Mouse (Mus musculus): ENCODE data around the gene Dip2c. TPM values are rescaled to one million over a fixed set of nuclear protein-coding genes. Genes with fewer than 3 reads are reported as not detected.

Gene Dip2c
- polyA plus RNA-seq, 1 experiment from 2014 or later = 12.3 TPM

- H3K36me3 ChIP-seq (ENCODE audit: control insufficient read depth, insufficient read depth) = peaks cover 27% of the 10 kb centered on the region
- H3K4me1 ChIP-seq (replicated peaks; ENCODE audit: control insufficient read depth, insufficient read depth, low read length) = no peaks in the 10 kb centered on the region
- ATAC-seq = no peak
Observed at GRCm38 (mm10) chr13:9695403-9695802, 419.1 kb downstream of the Dip2c start.

GRCm38 (mm10) chr13:9695809-9696208, 419.5 kb downstream of the Dip2c start:
- Histone ChIP-seq H3K9ac (replicated peaks; ENCODE audit: low read depth, low read length) (no peak overlapping the region), H3K27me3 (replicated peaks; ENCODE audit: control insufficient read depth, insufficient read depth, low read length) (no peaks in the 10 kb centered on the region), H3K4me2 (ENCODE audit: low read length) (no peak overlapping the region), H3K9me3 (ENCODE audit: control insufficient read depth, low read length) (no peaks in the 10 kb centered on the region), H3K4me3 (replicated peaks; ENCODE audit: low read length) (no peak overlapping the region), H3K27ac (ENCODE audit: low read length) (no peak overlapping the region), H3K4me1 (replicated peaks; ENCODE audit: control insufficient read depth, insufficient read depth, low read length) (no peaks in the 10 kb centered on the region), H3K36me3 (ENCODE audit: control insufficient read depth, insufficient read depth) (peaks cover 23% of the 10 kb centered on the region)
- no peak for ATAC-seq

More at GRCm38 (mm10) chr13:9695403-9695802, 419.1 kb downstream of the Dip2c start:
- no peak overlapping the region for H3K4me2 ChIP-seq (ENCODE audit: low read length)
- H3K4me3 ChIP-seq (replicated peaks; ENCODE audit: low read length) = no peak overlapping the region
- 96% methylated on average over 4 of the region's 4 CpGs for WGBS
- H3K9ac ChIP-seq (replicated peaks; ENCODE audit: low read depth, low read length) = no peak overlapping the region
- H3K27me3 ChIP-seq (replicated peaks; ENCODE audit: control insufficient read depth, insufficient read depth, low read length) = no peaks in the 10 kb centered on the region
- H3K9me3 ChIP-seq (ENCODE audit: control insufficient read depth, low read length) = no peaks in the 10 kb centered on the region
- H3K27ac ChIP-seq (ENCODE audit: low read length) = no peak overlapping the region

- Histone ChIP-seq H3K4me3 (replicated peaks; ENCODE audit: low read length) (no peak overlapping the region), H3K4me1 (replicated peaks; ENCODE audit: control insufficient read depth, insufficient read depth, low read length) (no peaks in the 10 kb centered on the region), H3K27me3 (replicated peaks; ENCODE audit: control insufficient read depth, insufficient read depth, low read length) (no peaks in the 10 kb centered on the region), H3K9me3 (ENCODE audit: control insufficient read depth, low read length) (no peaks in the 10 kb centered on the region), H3K9ac (replicated peaks; ENCODE audit: low read depth, low read length) (no peak overlapping the region), H3K4me2 (ENCODE audit: low read length) (no peak overlapping the region), H3K36me3 (ENCODE audit: control insufficient read depth, insufficient read depth) (peaks cover 15% of the 10 kb centered on the region), H3K27ac (ENCODE audit: low read length) (no peak overlapping the region)
- no peak for ATAC-seq
- WGBS = 97% methylated on average over 4 of the region's 4 CpGs
Observed at GRCm38 (mm10) chr13:9697340-9697739, 421.0 kb downstream of the Dip2c start.

DNA sequence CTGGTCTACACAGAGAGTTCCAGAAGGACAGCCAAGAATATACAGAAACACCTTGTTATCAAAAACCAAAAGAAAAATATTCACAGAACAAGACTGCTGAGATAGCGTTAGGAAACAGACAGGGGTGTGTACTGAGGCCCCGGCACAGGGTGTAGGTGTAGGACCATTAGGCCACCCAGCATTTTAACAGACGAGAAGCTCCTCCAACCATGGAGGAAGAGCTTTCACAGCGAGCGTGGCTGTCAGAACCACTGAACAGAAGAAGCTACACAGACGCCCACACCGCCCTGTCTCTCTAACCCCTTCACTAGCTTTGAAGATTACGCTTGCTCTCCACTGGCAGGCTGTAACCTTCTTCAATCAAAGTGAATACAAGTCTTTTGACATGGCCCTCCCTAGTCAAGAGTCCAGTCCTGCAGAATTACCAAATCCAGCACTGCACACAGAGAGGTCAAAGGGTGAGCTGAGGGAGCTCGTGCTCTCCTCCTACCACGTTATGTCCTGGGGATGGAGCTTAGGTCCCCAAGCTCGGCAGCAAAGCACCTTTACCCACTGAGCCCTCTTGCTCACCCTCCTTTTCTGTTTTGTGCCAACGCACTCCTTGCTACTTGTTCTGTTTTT, 426.4 kb downstream of the Dip2c start:
- Histone ChIP-seq H3K4me1 (replicated peaks; ENCODE audit: control insufficient read depth, insufficient read depth, low read length) (no peaks in the 10 kb centered on the region), H3K36me3 (ENCODE audit: control insufficient read depth, insufficient read depth) (peaks cover 3% of the 10 kb centered on the region; the same call in 1 of the 2 replicates), H3K4me2 (ENCODE audit: low read length) (no peak overlapping the region), H3K9ac (replicated peaks; ENCODE audit: low read depth, low read length) (no peak overlapping the region), H3K27ac (ENCODE audit: low read length) (no peak overlapping the region), H3K4me3 (replicated peaks; ENCODE audit: low read length) (no peak overlapping the region), H3K9me3 (ENCODE audit: control insufficient read depth, low read length) (no peaks in the 10 kb centered on the region), H3K27me3 (replicated peaks; ENCODE audit: control insufficient read depth, insufficient read depth, low read length) (no peaks in the 10 kb centered on the region)
- no peak for ATAC-seq
- 89% methylated on average over 12 of the region's 12 CpGs for WGBS

DNA sequence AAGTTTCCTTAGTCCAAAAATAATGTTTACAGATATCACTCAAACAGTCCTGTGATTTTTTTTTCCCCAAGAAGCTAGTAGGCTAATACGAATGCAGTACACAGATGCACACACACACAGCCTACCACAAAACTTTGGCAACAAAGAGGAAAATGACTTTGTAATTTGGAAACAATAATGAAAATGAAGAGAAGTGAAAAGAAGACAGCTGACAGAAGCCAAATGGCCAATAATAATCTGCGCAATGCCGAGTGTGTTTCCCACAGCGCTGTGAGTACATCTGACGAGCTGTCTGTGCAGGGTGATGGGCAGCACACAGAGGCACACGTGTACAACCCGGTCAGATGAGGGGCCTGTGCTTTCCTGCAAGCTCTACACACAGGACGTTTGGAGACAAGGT, 430.4 kb downstream of the Dip2c start:
- H3K27ac ChIP-seq (ENCODE audit: low read length) = no peak overlapping the region
- no peak for ATAC-seq
- no peak overlapping the region for H3K4me3 ChIP-seq (replicated peaks; ENCODE audit: low read length)
- 83% methylated on average over 8 of the region's 8 CpGs for WGBS
- H3K4me2 ChIP-seq (ENCODE audit: low read length) = no peak overlapping the region
- H3K36me3 ChIP-seq (ENCODE audit: control insufficient read depth, insufficient read depth) = no peaks in the 10 kb centered on the region
- no peaks in the 10 kb centered on the region for H3K4me1 ChIP-seq (replicated peaks; ENCODE audit: control insufficient read depth, insufficient read depth, low read length)
- no peaks in the 10 kb centered on the region for H3K9me3 ChIP-seq (ENCODE audit: control insufficient read depth, low read length)
- no peak overlapping the region for H3K9ac ChIP-seq (replicated peaks; ENCODE audit: low read depth, low read length)
- no peaks in the 10 kb centered on the region for H3K27me3 ChIP-seq (replicated peaks; ENCODE audit: control insufficient read depth, insufficient read depth, low read length)

- H3K27me3 ChIP-seq (replicated peaks; ENCODE audit: control insufficient read depth, insufficient read depth, low read length) = no peaks in the 10 kb centered on the region
- H3K4me2 ChIP-seq (ENCODE audit: low read length) = no peak overlapping the region
- no peaks in the 10 kb centered on the region for H3K36me3 ChIP-seq (ENCODE audit: control insufficient read depth, insufficient read depth)
- no peak overlapping the region for H3K9ac ChIP-seq (replicated peaks; ENCODE audit: low read depth, low read length)
- no peaks in the 10 kb centered on the region for H3K4me1 ChIP-seq (replicated peaks; ENCODE audit: control insufficient read depth, insufficient read depth, low read length)
- WGBS = 92% methylated on average over 7 of the region's 7 CpGs
- no peak for ATAC-seq
- no peaks in the 10 kb centered on the region for H3K9me3 ChIP-seq (ENCODE audit: control insufficient read depth, low read length)
- no peak overlapping the region for H3K4me3 ChIP-seq (replicated peaks; ENCODE audit: low read length)
- H3K27ac ChIP-seq (ENCODE audit: low read length) = no peak overlapping the region
Observed at GRCm38 (mm10) chr13:9708433-9709240, 432.3 kb downstream of the Dip2c start.

DNA sequence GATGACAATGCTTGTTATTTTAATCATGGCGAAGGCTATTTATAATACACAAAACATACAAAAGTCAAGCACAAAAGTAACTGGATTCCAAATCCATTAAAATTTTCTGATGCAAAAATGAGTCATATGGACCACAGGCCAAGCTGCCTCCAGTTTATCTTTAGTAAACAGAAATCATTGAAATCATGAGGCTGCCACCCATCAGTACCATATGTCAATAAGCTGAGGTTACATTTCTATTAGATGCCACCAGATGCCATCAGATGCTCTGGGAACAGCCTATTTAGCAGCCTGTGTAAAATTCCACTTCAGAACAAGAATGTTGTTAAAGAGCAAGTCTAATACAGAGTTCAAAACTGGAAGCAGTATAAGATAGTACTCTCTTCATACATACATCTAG, 436.1 kb downstream of the Dip2c start:
- WGBS = 100% methylated on average over 1 of the region's 1 CpGs
- Histone ChIP-seq H3K36me3 (ENCODE audit: control insufficient read depth, insufficient read depth) (0 out of 2 replicates have a peak, but pooled peaks cover 4% of the 10 kb centered on the region), H3K9ac (replicated peaks; ENCODE audit: low read depth, low read length) (no peak overlapping the region), H3K9me3 (ENCODE audit: control insufficient read depth, low read length) (no peaks in the 10 kb centered on the region), H3K4me2 (ENCODE audit: low read length) (no peak overlapping the region), H3K4me3 (replicated peaks; ENCODE audit: low read length) (no peak overlapping the region), H3K27me3 (replicated peaks; ENCODE audit: control insufficient read depth, insufficient read depth, low read length) (no peaks in the 10 kb centered on the region), H3K27ac (ENCODE audit: low read length) (no peak overlapping the region), H3K4me1 (replicated peaks; ENCODE audit: control insufficient read depth, insufficient read depth, low read length) (no peaks in the 10 kb centered on the region)
- no peak for ATAC-seq

DNA sequence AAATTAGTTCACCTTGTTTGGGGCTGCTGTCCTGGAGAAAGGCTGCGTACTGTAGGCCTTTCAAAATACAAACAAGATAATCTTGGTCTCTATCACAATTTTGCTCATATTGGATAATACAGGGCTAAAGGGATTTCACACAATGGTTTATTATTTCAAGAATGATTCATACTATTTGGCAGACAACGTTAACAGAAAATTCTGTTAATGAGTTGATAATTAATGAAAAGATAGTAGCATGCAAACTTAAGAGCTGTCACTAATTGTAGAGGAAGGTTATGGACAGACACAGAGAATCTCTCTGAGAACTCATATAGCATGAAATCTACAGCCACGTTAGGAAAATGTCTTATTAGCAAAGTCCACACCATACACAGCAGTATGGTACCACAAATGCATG, 436.6 kb downstream of the Dip2c start:
- Histone ChIP-seq H3K4me1 (replicated peaks; ENCODE audit: control insufficient read depth, insufficient read depth, low read length) (no peaks in the 10 kb centered on the region), H3K9ac (replicated peaks; ENCODE audit: low read depth, low read length) (no peak overlapping the region), H3K4me3 (replicated peaks; ENCODE audit: low read length) (no peak overlapping the region), H3K36me3 (ENCODE audit: control insufficient read depth, insufficient read depth) (0 out of 2 replicates have a peak, but pooled peaks cover 4% of the 10 kb centered on the region), H3K4me2 (ENCODE audit: low read length) (no peak overlapping the region), H3K27me3 (replicated peaks; ENCODE audit: control insufficient read depth, insufficient read depth, low read length) (no peaks in the 10 kb centered on the region), H3K27ac (ENCODE audit: low read length) (no peak overlapping the region), H3K9me3 (ENCODE audit: control insufficient read depth, low read length) (no peaks in the 10 kb centered on the region)
- no peak for ATAC-seq
- WGBS = 81% methylated on average over 3 of the region's 3 CpGs

DNA sequence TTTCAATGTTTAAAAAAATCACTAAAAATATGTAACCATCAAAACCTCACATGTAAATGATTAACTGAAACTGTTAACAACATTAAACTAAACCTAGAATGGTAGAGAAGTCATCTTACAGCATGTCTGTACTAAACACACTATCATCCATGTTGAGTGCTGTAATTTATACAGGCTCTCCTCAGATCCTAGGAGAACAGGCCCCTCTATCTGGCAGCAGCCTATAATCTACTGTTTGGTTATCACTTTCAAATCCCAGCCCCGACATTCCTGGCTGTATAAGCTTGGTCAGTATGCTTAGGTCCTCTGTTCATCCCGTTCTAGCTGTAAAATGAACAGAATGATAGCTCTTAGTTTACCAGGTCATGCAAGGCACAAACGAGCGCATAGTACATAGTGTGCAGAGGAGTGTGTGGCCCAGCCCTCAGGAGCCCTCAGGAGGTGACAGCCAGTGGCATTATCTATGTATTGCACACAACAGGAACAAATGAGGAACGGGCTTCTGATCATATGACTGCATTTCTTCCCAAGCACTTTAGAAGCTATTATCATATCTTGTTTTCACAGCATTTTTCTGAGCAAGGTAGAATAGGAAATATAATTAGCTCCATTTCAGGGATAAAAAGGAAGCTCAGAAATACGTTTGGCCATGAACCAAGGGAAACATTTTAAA, 437.3 kb downstream of the Dip2c start:
- Histone ChIP-seq H3K4me2 (ENCODE audit: low read length) (no peak overlapping the region), H3K4me3 (replicated peaks; ENCODE audit: low read length) (no peak overlapping the region), H3K4me1 (replicated peaks; ENCODE audit: control insufficient read depth, insufficient read depth, low read length) (no peaks in the 10 kb centered on the region), H3K27ac (ENCODE audit: low read length) (no peak overlapping the region), H3K9ac (replicated peaks; ENCODE audit: low read depth, low read length) (no peak overlapping the region), H3K36me3 (ENCODE audit: control insufficient read depth, insufficient read depth) (0 out of 2 replicates have a peak, but pooled peaks cover 4% of the 10 kb centered on the region), H3K9me3 (ENCODE audit: control insufficient read depth, low read length) (no peaks in the 10 kb centered on the region), H3K27me3 (replicated peaks; ENCODE audit: control insufficient read depth, insufficient read depth, low read length) (no peaks in the 10 kb centered on the region)
- peak; percentile 40; the same call in 1 of the 2 replicates for ATAC-seq
- WGBS = 81% methylated on average over 6 of the region's 6 CpGs

All from forebrain, embryonic 16.5 days (tissue).